ENCODE assay signal across 17 mouse cellular contexts in the genomic region with DNA sequence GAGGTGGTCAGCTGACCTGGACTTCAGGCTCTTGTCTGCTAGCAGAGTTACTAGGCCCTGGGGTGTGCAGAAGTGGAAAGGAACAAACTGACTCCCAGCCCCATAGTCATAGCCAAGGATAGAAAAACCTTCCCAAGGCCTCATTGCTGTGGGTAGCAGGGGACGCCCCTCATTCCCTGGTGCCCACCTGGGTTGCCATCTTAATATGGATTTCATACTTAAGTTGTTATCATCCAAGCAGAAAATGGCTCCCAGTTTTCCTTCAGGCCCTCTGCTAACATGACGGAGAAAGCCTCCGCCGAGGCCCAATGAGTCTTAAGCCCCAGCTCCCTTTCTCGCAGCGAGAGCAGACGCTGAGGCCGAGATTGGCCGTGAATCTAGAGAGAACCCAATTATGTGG.
"Had no signal": no experiment of that assay in that cellular context is flagged by ENCODE, and none has a peak within 500 bp of the region (broad histone marks: within the 10 kb centered on the region; RNA-seq: fewer than 3 reads in every experiment).

No protein-coding gene starts in this region.

- H3K4me3 ChIP-seq: liver, embryonic 15.5 days; lung, embryonic 15.5 days; megakaryocyte, embryonic 14.5 days; midbrain, embryonic 12.5 days; midbrain, embryonic 15.5 days; neural tube, embryonic 12.5 days; stomach, embryonic 15.5 days had no signal

- H3K9me3 ChIP-seq: liver, embryonic 15.5 days; lung, embryonic 15.5 days; megakaryocyte, embryonic 14.5 days; midbrain, embryonic 12.5 days; midbrain, embryonic 15.5 days; neural tube, embryonic 12.5 days; stomach, embryonic 15.5 days had no signal

- DNase-seq: liver, postnatal 0 days; lung, adult 2 months; lung, postnatal 14 days; lung, postnatal 36 days; right cerebral cortex, postnatal 14 days; thymus, adult 2 months; thymus, postnatal 25 days; thymus, postnatal 4 days had no signal

- H3K27me3 ChIP-seq: liver, embryonic 15.5 days; lung, embryonic 15.5 days; midbrain, embryonic 12.5 days; midbrain, embryonic 15.5 days; neural tube, embryonic 12.5 days; stomach, embryonic 15.5 days had no signal

- H3K27ac ChIP-seq: liver, embryonic 15.5 days; lung, embryonic 15.5 days; macrophage; midbrain, embryonic 12.5 days; midbrain, embryonic 15.5 days; neural tube, embryonic 12.5 days; stomach, postnatal 0 days had no signal

- H3K36me3 ChIP-seq: liver, embryonic 15.5 days; lung, embryonic 15.5 days; midbrain, embryonic 12.5 days; midbrain, embryonic 15.5 days; neural tube, embryonic 12.5 days; stomach, embryonic 15.5 days had no signal

- H3K4me2 ChIP-seq: liver, embryonic 15.5 days; lung, embryonic 15.5 days; midbrain, embryonic 12.5 days; midbrain, embryonic 15.5 days; neural tube, embryonic 12.5 days; stomach, embryonic 15.5 days had no signal

- H3K4me1 ChIP-seq: liver, embryonic 15.5 days; megakaryocyte, embryonic 14.5 days; midbrain, embryonic 15.5 days; stomach, embryonic 15.5 days had no signal

- ATAC-seq: liver, postnatal 0 days; midbrain, embryonic 15.5 days had no signal

- H3K9ac ChIP-seq: liver, embryonic 15.5 days; liver, postnatal 0 days; lung, embryonic 15.5 days; midbrain, embryonic 12.5 days; midbrain, embryonic 15.5 days; neural tube, embryonic 12.5 days; stomach, embryonic 15.5 days had no signal
